Mouse (Mus musculus): ENCODE data around the gene Ear1. TPM values are rescaled to one million over a fixed set of nuclear protein-coding genes. Genes with fewer than 3 reads are reported as not detected.
"Not testable (repeated sequence)": the region's sequence is repeated elsewhere in the genome, so short reads cannot be mapped to it uniquely, and the experiment has no call there.

Gene Ear1
- polyA plus RNA-seq (2016; fragmentation: Nextera tagmentation; extraction: Ambion mirVana), result not detected in 2 replicates

DNA sequence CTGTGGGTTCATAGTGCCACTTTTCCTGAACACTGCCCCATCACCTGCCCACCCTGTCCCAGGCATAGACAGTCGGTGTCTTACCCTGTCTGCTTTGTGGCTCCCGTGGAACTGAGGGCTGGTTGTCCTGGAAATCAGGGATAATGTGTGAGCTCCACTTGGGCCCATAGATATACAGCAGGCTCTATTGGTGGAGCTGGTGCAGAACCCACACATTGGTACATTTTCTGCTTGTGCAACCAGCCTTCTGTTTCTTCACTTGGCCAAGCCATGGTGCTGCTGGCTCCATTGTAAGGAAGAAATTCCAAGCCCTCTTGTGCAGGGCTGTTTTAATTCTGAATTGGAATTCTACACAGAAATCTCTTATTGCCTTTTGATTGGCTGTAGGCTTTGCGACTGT, at the start of gene Ear1:
Gene Ear1, minus strand, starts transcription at position 101 of the 400 bp plus-strand sequence.
- not testable (repeated sequence) for H3K4me1 ChIP-seq; H3K27me3 ChIP-seq (ENCODE audit: low read depth, poor library complexity, severe bottlenecking); H3K4me3 ChIP-seq; H3K27ac ChIP-seq (replicated peaks); DNase-seq (ENCODE audit: low spot score); H3K36me3 ChIP-seq; H3K9me3 ChIP-seq (replicated peaks)
- WGBS, result 85% methylated on average over 3 of the region's 3 CpGs

DNA sequence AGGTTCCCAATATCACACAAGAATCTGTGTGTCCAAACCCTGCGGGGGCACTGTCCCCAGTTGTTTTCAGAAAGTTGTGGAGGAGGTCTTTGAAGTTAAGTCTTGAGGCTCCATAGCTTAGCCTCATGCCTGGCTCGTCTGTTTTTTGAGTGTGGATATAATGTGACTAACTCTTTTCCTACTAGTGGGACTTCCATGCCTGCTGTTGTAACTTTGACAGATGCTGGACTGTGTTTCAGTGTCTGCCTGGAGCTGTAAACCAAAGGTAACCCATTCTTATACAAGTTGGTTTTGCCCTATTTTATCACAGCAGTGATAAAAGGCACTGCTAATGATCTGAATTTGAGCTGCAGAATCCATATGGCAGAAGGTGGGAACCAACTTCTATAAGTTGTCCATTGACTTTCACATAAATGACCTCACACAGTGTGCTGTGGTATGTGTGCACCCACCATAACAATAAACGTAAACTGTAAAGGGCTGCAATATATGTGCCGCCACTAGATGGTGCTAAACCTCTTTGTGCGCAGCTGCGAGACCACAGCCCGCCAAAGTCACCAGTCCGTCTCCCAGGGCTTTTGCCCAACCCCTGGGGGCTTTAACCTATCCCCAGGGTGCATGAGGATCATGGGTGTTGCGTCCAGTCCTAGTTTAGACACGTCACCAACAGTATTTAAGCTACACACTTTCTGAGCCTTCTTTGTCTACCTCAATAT, 49.5 kb upstream of the Ear1 start, which contains the start of gene Gm8113:
Gene Gm8113, plus strand, starts transcription at position 703 of the 716 bp plus-strand sequence.
- H3K9me3 ChIP-seq (replicated peaks); H3K36me3 ChIP-seq; H3K27me3 ChIP-seq (ENCODE audit: low read depth, poor library complexity, severe bottlenecking); H3K4me1 ChIP-seq: not testable (repeated sequence)
- WGBS, result 8% methylated on average over 10 of the region's 10 CpGs
- Histone ChIP-seq H3K27ac (replicated peaks) (peak within 1 kb of the TSS; percentile 91), H3K4me3 (peak within 1 kb of the TSS; percentile 55)
- DNase-seq (ENCODE audit: low spot score), result peak; percentile 82

DNA sequence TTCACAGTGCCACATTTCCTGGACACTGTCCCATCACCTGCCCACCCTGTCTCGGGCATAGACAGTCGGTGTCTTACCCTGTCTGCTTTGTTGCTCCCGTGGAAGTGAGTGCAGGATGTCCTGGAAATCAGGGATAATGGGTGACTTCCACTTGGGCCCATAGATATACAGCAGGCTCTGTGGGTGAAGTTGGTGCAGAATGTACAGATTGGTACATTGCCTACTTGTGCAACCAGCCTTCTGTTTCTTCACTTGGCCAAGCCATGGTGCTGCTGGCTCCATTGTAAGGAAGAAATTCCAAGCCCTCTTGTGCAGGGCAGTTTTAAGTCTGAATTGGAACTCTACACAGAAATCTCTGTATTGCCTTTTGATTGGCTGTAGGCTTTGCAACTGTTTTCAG, 48.1 kb upstream of the Ear1 start, which contains the start of gene Ear10:
Gene Ear10, minus strand, starts transcription at position 101 of the 400 bp plus-strand sequence.
- not testable (repeated sequence) for H3K9me3 ChIP-seq (replicated peaks); H3K4me3 ChIP-seq; H3K27ac ChIP-seq (replicated peaks); H3K27me3 ChIP-seq (ENCODE audit: low read depth, poor library complexity, severe bottlenecking); H3K36me3 ChIP-seq; H3K4me1 ChIP-seq; DNase-seq (ENCODE audit: low spot score)
- 87% methylated on average over 3 of the region's 3 CpGs for WGBS

DNA sequence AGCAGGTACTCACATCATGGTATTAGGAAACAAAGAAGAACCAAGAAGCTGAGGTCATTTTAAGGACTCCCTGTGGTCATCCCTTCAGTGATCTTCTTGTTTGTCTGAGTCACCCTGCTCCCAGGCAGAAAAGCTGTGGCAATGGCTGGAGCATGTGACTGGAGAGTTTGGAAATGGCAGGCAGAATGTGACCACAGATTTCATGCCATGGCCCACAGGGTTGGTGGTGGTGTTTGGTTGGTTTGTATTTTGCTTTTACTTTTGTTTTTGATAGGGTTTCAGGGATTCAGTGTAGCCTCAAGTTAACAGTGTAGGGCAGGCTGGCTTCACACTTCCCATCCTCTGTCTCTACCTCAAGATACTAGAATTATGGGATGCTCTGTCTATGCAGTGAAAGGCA, 42.9 kb upstream of the Ear1 start:
- H3K9me3 ChIP-seq (replicated peaks); H3K4me1 ChIP-seq; H3K4me3 ChIP-seq; H3K36me3 ChIP-seq; DNase-seq (ENCODE audit: low spot score); H3K27ac ChIP-seq (replicated peaks); H3K27me3 ChIP-seq (ENCODE audit: low read depth, poor library complexity, severe bottlenecking): not testable (repeated sequence)

DNA sequence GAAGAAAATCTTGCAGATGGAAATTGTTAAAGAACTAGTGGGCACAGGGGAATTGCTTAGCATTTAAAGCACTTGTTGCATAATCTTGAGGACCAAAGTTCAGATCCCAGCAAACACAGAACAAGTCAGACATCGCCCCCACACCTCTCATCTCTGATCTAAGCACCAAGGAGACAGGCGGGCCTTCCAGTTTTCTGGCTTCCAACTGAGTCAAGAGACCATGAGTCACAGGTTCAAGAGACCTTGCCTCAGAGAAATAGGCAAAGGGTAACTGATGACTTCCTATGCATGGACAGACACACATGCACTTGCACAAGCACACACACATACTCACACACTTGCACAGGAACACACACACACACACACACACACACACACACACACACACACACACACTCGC, 23.3 kb upstream of the Ear1 start:
- WGBS, result 87% methylated on average over 3 of the region's 3 CpGs
- DNase-seq (ENCODE audit: low spot score); H3K27me3 ChIP-seq (ENCODE audit: low read depth, poor library complexity, severe bottlenecking); H3K36me3 ChIP-seq; H3K4me3 ChIP-seq; H3K27ac ChIP-seq (replicated peaks); H3K9me3 ChIP-seq (replicated peaks); H3K4me1 ChIP-seq: not testable (repeated sequence)

DNA sequence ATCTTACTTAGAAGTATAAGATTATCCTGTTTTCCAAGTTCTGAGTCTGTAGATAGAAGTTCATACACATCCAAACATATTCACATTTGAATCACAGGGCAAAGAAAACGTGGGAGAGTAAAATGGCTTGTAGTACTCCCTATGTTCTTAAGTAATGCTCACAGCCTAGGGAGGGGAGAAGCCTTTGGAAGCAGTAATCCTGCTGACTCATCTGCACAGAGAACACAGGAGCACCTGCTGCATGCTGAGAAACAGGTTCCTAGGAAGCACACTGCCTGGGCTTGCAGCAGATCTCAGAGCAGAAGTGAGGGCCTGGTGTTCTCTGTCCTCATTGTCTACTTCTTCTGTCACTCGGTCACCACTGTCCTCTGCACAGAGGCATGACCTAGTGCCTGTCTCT, 20.0 kb upstream of the Ear1 start:
- H3K36me3 ChIP-seq; H3K4me3 ChIP-seq; H3K4me1 ChIP-seq; H3K27ac ChIP-seq (replicated peaks); DNase-seq (ENCODE audit: low spot score); H3K9me3 ChIP-seq (replicated peaks); H3K27me3 ChIP-seq (ENCODE audit: low read depth, poor library complexity, severe bottlenecking): not testable (repeated sequence)
- WGBS, result 59% methylated on average over 2 of the region's 2 CpGs

DNA sequence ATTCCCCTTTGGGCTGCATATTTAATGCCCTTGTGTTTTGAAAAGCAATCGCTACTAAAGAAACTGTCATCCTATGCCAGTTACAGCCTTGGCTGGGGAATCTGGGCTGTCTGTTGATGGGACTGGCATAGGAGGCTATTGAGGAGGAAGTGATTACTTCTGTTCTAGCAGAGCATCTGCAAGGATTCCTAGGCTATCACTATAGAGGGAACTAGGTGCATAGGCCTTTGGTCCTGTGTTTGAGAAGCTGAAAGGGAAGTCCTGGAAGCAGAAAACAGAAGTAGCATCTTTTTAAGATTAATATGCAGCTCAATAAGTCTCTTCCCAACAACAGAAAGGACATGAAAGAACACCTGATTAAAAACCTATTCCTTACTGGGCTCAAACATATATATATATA, 16.0 kb upstream of the Ear1 start:
- H3K4me1 ChIP-seq; H3K27me3 ChIP-seq (ENCODE audit: low read depth, poor library complexity, severe bottlenecking); H3K9me3 ChIP-seq (replicated peaks); DNase-seq (ENCODE audit: low spot score); H3K27ac ChIP-seq (replicated peaks); H3K4me3 ChIP-seq; H3K36me3 ChIP-seq: not testable (repeated sequence)
- WGBS, result 100% methylated on average over 1 of the region's 1 CpGs

DNA sequence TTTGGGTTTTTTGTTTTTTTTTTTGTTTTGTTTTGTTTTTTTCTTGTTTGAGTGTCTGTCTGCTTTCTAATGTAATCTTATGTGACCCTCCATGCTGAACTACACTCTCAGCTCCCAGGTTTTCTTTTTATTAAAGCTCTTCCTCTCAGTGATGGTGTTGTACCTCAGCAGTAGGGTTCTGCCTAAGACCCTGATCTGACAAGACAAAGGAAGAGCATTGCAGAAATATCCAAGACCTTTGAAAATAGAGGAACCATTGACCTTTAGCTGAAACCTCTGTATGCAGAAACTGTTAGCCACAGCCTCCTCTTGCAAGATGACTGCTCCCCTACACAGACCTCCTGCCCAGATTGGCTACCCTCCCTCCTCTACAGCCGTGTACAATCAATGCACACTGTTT, 10.9 kb upstream of the Ear1 start:
- 69% methylated on average over 1 of the region's 1 CpGs for WGBS
- not testable (repeated sequence) for H3K27me3 ChIP-seq (ENCODE audit: low read depth, poor library complexity, severe bottlenecking); H3K36me3 ChIP-seq

DNA sequence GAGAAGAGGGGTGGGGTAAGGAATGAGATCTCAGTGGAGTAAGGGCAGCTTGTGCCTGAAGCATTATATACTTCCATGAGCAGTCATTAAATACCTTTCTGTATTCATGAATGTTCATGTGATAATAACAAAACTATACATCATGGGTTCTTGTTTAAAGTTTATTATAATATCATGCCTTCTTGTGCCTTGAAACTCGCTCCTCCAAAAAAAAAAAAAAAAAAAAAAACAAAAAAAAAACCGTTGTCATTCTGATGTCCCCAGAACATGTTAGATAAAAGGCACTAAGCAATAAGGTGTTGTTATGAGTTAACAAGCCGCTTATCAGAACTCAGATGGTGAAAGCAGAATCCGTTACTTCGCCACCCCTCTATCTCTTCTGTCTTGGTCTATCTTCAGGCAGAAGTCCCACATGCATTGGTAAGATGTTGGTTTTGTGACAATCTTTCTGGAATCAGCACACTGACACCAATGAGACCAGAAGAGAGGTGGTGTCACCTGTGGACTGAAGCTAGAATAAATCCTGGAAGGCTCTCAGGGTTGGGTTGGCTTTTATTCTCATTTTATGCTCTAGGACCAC, 4.7 kb upstream of the Ear1 start:
- 84% methylated on average over 5 of the region's 5 CpGs for WGBS
- not testable (repeated sequence) for H3K4me3 ChIP-seq; H3K9me3 ChIP-seq (replicated peaks); H3K27me3 ChIP-seq (ENCODE audit: low read depth, poor library complexity, severe bottlenecking); H3K27ac ChIP-seq (replicated peaks); H3K36me3 ChIP-seq; H3K4me1 ChIP-seq; DNase-seq (ENCODE audit: low spot score)

More for the DNA sequence above, 10.9 kb upstream of the Ear1 start:
- H3K9me3 ChIP-seq (replicated peaks); H3K4me3 ChIP-seq; H3K27ac ChIP-seq (replicated peaks); H3K4me1 ChIP-seq; DNase-seq (ENCODE audit: low spot score): not testable (repeated sequence)

DNA sequence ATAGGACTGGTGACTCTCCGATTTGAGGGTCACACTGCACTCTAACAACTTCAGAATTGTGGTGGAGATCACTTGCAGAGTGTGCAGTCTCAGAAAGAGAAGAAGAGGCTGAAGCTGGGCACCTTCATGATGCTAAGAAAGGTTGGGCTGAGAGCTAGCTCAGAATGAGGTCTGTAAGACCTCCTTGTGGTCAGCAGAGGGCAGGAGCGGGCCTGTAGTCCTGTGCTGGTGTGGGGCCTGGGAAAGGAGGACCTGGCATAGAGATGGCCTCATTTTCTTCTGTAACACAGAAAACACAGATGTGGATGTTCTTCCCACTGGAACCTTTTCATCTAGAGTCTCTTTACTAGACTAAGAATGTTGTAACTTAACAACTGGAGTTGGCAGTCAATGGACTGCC, 2.5 kb upstream of the Ear1 start:
- H3K36me3 ChIP-seq; DNase-seq (ENCODE audit: low spot score); H3K4me1 ChIP-seq; H3K27ac ChIP-seq (replicated peaks); H3K27me3 ChIP-seq (ENCODE audit: low read depth, poor library complexity, severe bottlenecking); H3K4me3 ChIP-seq; H3K9me3 ChIP-seq (replicated peaks): not testable (repeated sequence)
- WGBS, result 48% methylated on average over 1 of the region's 2 CpGs

DNA sequence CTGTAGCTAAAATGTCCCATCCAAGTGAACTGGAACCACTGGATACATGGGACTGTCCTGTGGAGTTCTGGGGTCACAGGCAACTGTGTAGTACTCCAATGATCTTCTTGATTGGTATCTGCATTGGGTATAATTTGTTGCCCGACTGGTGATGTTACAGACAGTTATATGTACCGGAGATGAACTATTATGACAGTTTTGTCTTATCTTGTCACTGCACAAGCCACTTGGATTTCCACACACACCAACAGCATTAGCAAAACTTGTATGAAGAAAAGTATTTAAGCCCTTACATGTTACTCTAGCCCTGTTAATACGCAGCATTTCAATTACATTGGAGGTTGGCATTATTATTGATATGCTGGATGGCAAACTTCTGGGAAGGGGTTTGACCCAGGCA, 455 bp downstream of the Ear1 start:
- H3K4me1 ChIP-seq; H3K9me3 ChIP-seq (replicated peaks); H3K27me3 ChIP-seq (ENCODE audit: low read depth, poor library complexity, severe bottlenecking); H3K27ac ChIP-seq (replicated peaks); H3K36me3 ChIP-seq; H3K4me3 ChIP-seq; DNase-seq (ENCODE audit: low spot score): not testable (repeated sequence)
- WGBS, result 92% methylated on average over 3 of the region's 3 CpGs

DNA sequence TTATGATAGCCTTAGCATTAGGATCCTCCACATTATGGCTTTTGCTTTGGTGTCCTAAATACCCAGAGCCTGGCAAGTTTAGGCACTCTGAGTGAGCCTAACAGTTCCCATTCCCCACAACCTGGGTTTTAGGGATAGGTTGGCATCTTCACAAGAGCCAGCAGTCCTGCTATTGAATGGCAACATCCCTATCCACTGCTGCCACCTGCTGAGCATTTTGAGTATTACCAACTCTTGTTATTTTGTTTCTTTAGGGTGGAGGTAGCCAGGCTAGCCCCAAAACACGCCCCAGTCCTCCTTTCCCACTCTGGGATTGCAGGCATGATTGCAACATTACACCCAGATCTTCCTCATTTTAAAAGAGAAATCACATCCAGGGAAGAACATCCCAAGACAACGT, 14.8 kb downstream of the Ear1 start:
- H3K9me3 ChIP-seq (replicated peaks); H3K4me1 ChIP-seq; H3K4me3 ChIP-seq; H3K36me3 ChIP-seq; H3K27ac ChIP-seq (replicated peaks); H3K27me3 ChIP-seq (ENCODE audit: low read depth, poor library complexity, severe bottlenecking): not testable (repeated sequence)
- 42% methylated on average over 2 of the region's 2 CpGs for WGBS
- peak; percentile 23 for DNase-seq (ENCODE audit: low spot score)

DNA sequence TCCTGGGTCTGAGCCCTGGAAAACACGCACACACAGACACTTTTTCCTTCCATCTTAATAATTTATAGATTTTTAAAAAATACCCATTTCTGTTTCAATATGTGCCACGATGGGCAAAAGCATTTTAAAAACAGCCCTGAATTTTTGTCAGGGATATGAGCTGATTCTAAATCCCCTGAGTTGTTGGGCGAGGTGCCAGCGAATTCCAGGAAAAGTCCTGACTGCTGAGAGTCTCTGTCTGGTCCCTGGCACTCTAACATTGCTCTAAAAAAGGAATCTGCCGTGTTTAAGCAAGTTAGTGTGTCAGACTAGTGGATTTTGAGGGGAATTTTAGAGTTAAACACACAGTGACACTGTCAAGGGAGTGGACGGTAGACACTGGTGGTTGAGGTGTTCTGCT, 15.9 kb downstream of the Ear1 start:
- not testable (repeated sequence) for H3K27ac ChIP-seq (replicated peaks); H3K9me3 ChIP-seq (replicated peaks); H3K4me1 ChIP-seq; H3K4me3 ChIP-seq; DNase-seq (ENCODE audit: low spot score); H3K27me3 ChIP-seq (ENCODE audit: low read depth, poor library complexity, severe bottlenecking); H3K36me3 ChIP-seq
- WGBS, result 75% methylated on average over 5 of the region's 6 CpGs
